Mouse (Mus musculus) embryonic facial prominence, embryonic 10.5 days (tissue): ENCODE data around the gene Jade2. TPM values are rescaled to one million over a fixed set of nuclear protein-coding genes. Genes with fewer than 3 reads are reported as not detected.

Source experiments
- DNase-seq: peaks from one replicate; pipeline ENCODE4 v3.0.0-alpha.2; 2017; ENCODE audit warnings: low spot score
- H3K27ac ChIP-seq: fragments of 300-500 bp; sonication (generic); replicated peaks from 2 replicates; pipeline ENCODE4 v1.5.1; 2016; ENCODE audit warnings: mild to moderate bottlenecking
- H3K27me3 ChIP-seq: fragments of 300-500 bp; sonication (generic); replicated peaks from 2 replicates; pipeline ENCODE4 v1.6.1; 2016; ENCODE audit warnings: low read depth, mild to moderate bottlenecking; ENCODE audit not compliant: poor library complexity, severe bottlenecking
- H3K36me3 ChIP-seq: fragments of 300-500 bp; sonication (generic); replicated peaks from 2 replicates; pipeline ENCODE4 v1.6.1; 2016; ENCODE audit warnings: mild to moderate bottlenecking, moderate library complexity
- H3K4me1 ChIP-seq: fragments of 300-500 bp; sonication (generic); 2 replicates; pipeline ENCODE4 v1.6.1; 2016
- H3K4me3 ChIP-seq: fragments of 300-500 bp; sonication (generic); 2 replicates; pipeline ENCODE4 v1.5.1; 2016; ENCODE audit warnings: mild to moderate bottlenecking, moderate library complexity
- H3K9me3 ChIP-seq: fragments of 300-500 bp; sonication (generic); 2 replicates; pipeline ENCODE4 v1.6.1; 2016; ENCODE audit warnings: mild to moderate bottlenecking
- WGBS: fragments of 180-500 bp; shearing (Covaris S2); methylation state at CpG from one replicate; pipeline ENCODE4 v1.1.7; 2016; 5-methylcytosine and 5-hydroxymethylcytosine counted together
- polyA plus RNA-seq: library from polyadenylated mRNA; unstranded; fragments of >200 nt; fragmentation: Nextera tagmentation; extraction: Ambion mirVana; gene quantifications from 2 replicates; pipeline ENCODE4 v1.2.1, GENCODE M21; 2016

The Jade2 gene
- 0.65 and 0.80 TPM in 2 replicates for polyA plus RNA-seq

GRCm38 (mm10) chr11:51857081-51857671, at the start of gene Jade2:
TSS of gene Jade2 (minus strand) at chr11:51857653.
- H3K27ac ChIP-seq = peak within 1 kb of the TSS; percentile 84
- under 1% methylated on average over 47 of the region's 47 CpGs for WGBS
- H3K4me1 ChIP-seq = peaks cover 51% of the 10 kb centered on the region
- peak; percentile 71 for DNase-seq
- H3K4me3 ChIP-seq = peak within 1 kb of the TSS; percentile 77
- no peaks in the 10 kb centered on the region for H3K36me3 ChIP-seq
- peaks cover 66% of the 10 kb centered on the region for H3K27me3 ChIP-seq
- no peaks in the 10 kb centered on the region for H3K9me3 ChIP-seq

- WGBS = 88% methylated on average over 3 of the region's 3 CpGs
- Histone ChIP-seq H3K36me3 (no peaks in the 10 kb centered on the region), H3K27ac (no peak overlapping the region), H3K4me3 (no peak overlapping the region), H3K9me3 (no peaks in the 10 kb centered on the region), H3K4me1 (no peaks in the 10 kb centered on the region), H3K27me3 (no peaks in the 10 kb centered on the region)
- DNase-seq = no peak
Measured at GRCm38 (mm10) chr11:51904224-51904623, 46.8 kb upstream of the Jade2 start.

- H3K9me3 ChIP-seq = no peaks in the 10 kb centered on the region
- H3K27me3 ChIP-seq = 0 out of 2 replicates have a peak, but pooled peaks cover 6% of the 10 kb centered on the region
- no peak overlapping the region for H3K4me3 ChIP-seq
- no peak overlapping the region for H3K27ac ChIP-seq
- peaks cover 10% of the 10 kb centered on the region for H3K4me1 ChIP-seq
- DNase-seq = no peak
- H3K36me3 ChIP-seq = no peaks in the 10 kb centered on the region
- 89% methylated on average over 10 of the region's 10 CpGs for WGBS
Measured at GRCm38 (mm10) chr11:51899691-51900090, 42.2 kb upstream of the Jade2 start.

GRCm38 (mm10) chr11:51898326-51899080, 41.0 kb upstream of the Jade2 start:
- Histone ChIP-seq H3K27me3 (0 out of 2 replicates have a peak, but pooled peaks cover 6% of the 10 kb centered on the region), H3K36me3 (no peaks in the 10 kb centered on the region), H3K27ac (no peak overlapping the region), H3K9me3 (no peaks in the 10 kb centered on the region), H3K4me3 (no peak overlapping the region), H3K4me1 (peaks cover 10% of the 10 kb centered on the region)
- WGBS = 73% methylated on average over 21 of the region's 21 CpGs
- no peak for DNase-seq

GRCm38 (mm10) chr11:51897311-51897710, 39.9 kb upstream of the Jade2 start:
- Histone ChIP-seq H3K27ac (no peak overlapping the region), H3K27me3 (0 out of 2 replicates have a peak, but pooled peaks cover 6% of the 10 kb centered on the region), H3K9me3 (no peaks in the 10 kb centered on the region), H3K4me1 (peaks cover 10% of the 10 kb centered on the region), H3K36me3 (no peaks in the 10 kb centered on the region), H3K4me3 (no peak overlapping the region)
- no peak for DNase-seq
- 88% methylated on average over 11 of the region's 11 CpGs for WGBS

GRCm38 (mm10) chr11:51896012-51896411, 38.6 kb upstream of the Jade2 start:
- 37% methylated on average over 4 of the region's 4 CpGs for whole genome bisulfite sequencing
- no peak overlapping the region for H3K4me3 ChIP-seq

GRCm38 (mm10) chr11:51885681-51886080, 28.2 kb upstream of the Jade2 start:
- no peak overlapping the region for H3K4me3 ChIP-seq
- no peaks in the 10 kb centered on the region for H3K9me3 ChIP-seq
- H3K36me3 ChIP-seq = no peaks in the 10 kb centered on the region
- H3K27ac ChIP-seq = no peak overlapping the region
- no peaks in the 10 kb centered on the region; the same call in 1 of the 2 replicates for H3K4me1 ChIP-seq
- no peak for DNase-seq
- 88% methylated on average over 6 of the region's 6 CpGs for WGBS
- no peaks in the 10 kb centered on the region for H3K27me3 ChIP-seq

More at GRCm38 (mm10) chr11:51896012-51896411, 38.6 kb upstream of the Jade2 start:
- Histone ChIP-seq H3K27ac (no peak overlapping the region), H3K36me3 (no peaks in the 10 kb centered on the region), H3K9me3 (no peaks in the 10 kb centered on the region), H3K4me1 (peaks cover 10% of the 10 kb centered on the region), H3K27me3 (0 out of 2 replicates have a peak, but pooled peaks cover 6% of the 10 kb centered on the region)
- DNase-seq = no peak

- Histone ChIP-seq H3K36me3 (no peaks in the 10 kb centered on the region), H3K27ac (no peak overlapping the region), H3K9me3 (peaks cover 5% of the 10 kb centered on the region; the same call in 1 of the 2 replicates), H3K27me3 (no peaks in the 10 kb centered on the region), H3K4me3 (no peak overlapping the region), H3K4me1 (no peaks in the 10 kb centered on the region; the same call in 1 of the 2 replicates)
- WGBS = 73% methylated on average over 1 of the region's 1 CpGs
- DNase-seq = no peak
Measured at GRCm38 (mm10) chr11:51884092-51884491, 26.6 kb upstream of the Jade2 start.

GRCm38 (mm10) chr11:51883670-51884069, 26.2 kb upstream of the Jade2 start:
- WGBS = 60% methylated on average over 5 of the region's 5 CpGs
- no peaks in the 10 kb centered on the region for H3K36me3 ChIP-seq
- peaks cover 5% of the 10 kb centered on the region; the same call in 1 of the 2 replicates for H3K9me3 ChIP-seq
- no peak overlapping the region for H3K4me3 ChIP-seq
- H3K27me3 ChIP-seq = no peaks in the 10 kb centered on the region
- H3K4me1 ChIP-seq = no peaks in the 10 kb centered on the region; the same call in 1 of the 2 replicates
- H3K27ac ChIP-seq = no peak overlapping the region
- DNase-seq = no peak

GRCm38 (mm10) chr11:51881776-51882175, 24.3 kb upstream of the Jade2 start:
- Histone ChIP-seq H3K4me1 (no peaks in the 10 kb centered on the region; the same call in 1 of the 2 replicates), H3K36me3 (no peaks in the 10 kb centered on the region), H3K27me3 (no peaks in the 10 kb centered on the region), H3K4me3 (no peak overlapping the region), H3K9me3 (peaks cover 5% of the 10 kb centered on the region; the same call in 1 of the 2 replicates), H3K27ac (no peak overlapping the region)
- 80% methylated on average over 7 of the region's 7 CpGs for WGBS
- DNase-seq = no peak

GRCm38 (mm10) chr11:51881041-51881730, 23.7 kb upstream of the Jade2 start:
- no peak for DNase-seq

GRCm38 (mm10) chr11:51876943-51877344, 19.5 kb upstream of the Jade2 start:
- H3K4me1 ChIP-seq = peaks cover 5% of the 10 kb centered on the region; the same call in 1 of the 2 replicates
- H3K36me3 ChIP-seq = no peaks in the 10 kb centered on the region
- no peak overlapping the region for H3K27ac ChIP-seq
- H3K27me3 ChIP-seq = no peaks in the 10 kb centered on the region
- 82% methylated on average over 4 of the region's 4 CpGs for WGBS
- H3K4me3 ChIP-seq = no peak overlapping the region
- peaks cover 5% of the 10 kb centered on the region; the same call in 1 of the 2 replicates for H3K9me3 ChIP-seq
- DNase-seq = no peak

More at GRCm38 (mm10) chr11:51881041-51881730, 23.7 kb upstream of the Jade2 start:
- Histone ChIP-seq H3K4me3 (no peak overlapping the region), H3K4me1 (no peaks in the 10 kb centered on the region; the same call in 1 of the 2 replicates), H3K36me3 (no peaks in the 10 kb centered on the region), H3K27ac (no peak overlapping the region), H3K9me3 (peaks cover 5% of the 10 kb centered on the region; the same call in 1 of the 2 replicates), H3K27me3 (no peaks in the 10 kb centered on the region)
- WGBS = 86% methylated on average over 15 of the region's 15 CpGs
